Mouse (Mus musculus) hindbrain, embryonic 12.5 days (tissue): ENCODE measurements around the gene Klf1. TPM values are rescaled to one million over a fixed set of nuclear protein-coding genes. Genes with fewer than 3 reads are reported as not detected.

Experiments used
- ATAC-seq: fragments of 200-750 bp; cut with Nextera tagmentation; 2 replicates; pipeline ENCODE4 v1.8.0; 2017; ENCODE audit warnings: moderate TSS enrichment; ENCODE audit not compliant: low FRiP score
- H3K27ac ChIP-seq: fragments of 300-500 bp; sonication (generic); 2 replicates; pipeline ENCODE4 v1.5.1; 2016; ENCODE audit warnings: mild to moderate bottlenecking
- H3K27me3 ChIP-seq: fragments of 300-500 bp; sonication (generic); 2 replicates; pipeline ENCODE4 v1.6.1; 2016; ENCODE audit warnings: mild to moderate bottlenecking
- H3K36me3 ChIP-seq: fragments of 300-500 bp; sonication (generic); 2 replicates; pipeline ENCODE4 v1.6.1; 2016; ENCODE audit warnings: mild to moderate bottlenecking
- H3K4me1 ChIP-seq: fragments of 300-500 bp; sonication (generic); 2 replicates; pipeline ENCODE4 v1.6.1; 2016
- H3K4me2 ChIP-seq: fragments of 300-500 bp; sonication (generic); replicated peaks from 2 replicates; pipeline ENCODE4 v1.6.1; 2016; ENCODE audit warnings: mild to moderate bottlenecking
- H3K4me3 ChIP-seq: fragments of 300-500 bp; sonication (generic); 2 replicates; pipeline ENCODE4 v1.5.1; 2016; ENCODE audit warnings: mild to moderate bottlenecking
- H3K9ac ChIP-seq: fragments of 300-500 bp; sonication (generic); 2 replicates; pipeline ENCODE4 v1.6.1; 2016; ENCODE audit warnings: mild to moderate bottlenecking, moderate library complexity
- H3K9me3 ChIP-seq: fragments of 300-500 bp; sonication (generic); replicated peaks from 2 replicates; pipeline ENCODE4 v1.6.1; 2016; ENCODE audit warnings: mild to moderate bottlenecking
- WGBS: fragments of 180-500 bp; shearing (Covaris S2); methylation state at CpG from one replicate; pipeline ENCODE4 v1.1.7; 2016; 5-methylcytosine and 5-hydroxymethylcytosine counted together
- microRNA-seq: library from miRNA; unstranded; fragments of <30 nt; microRNA quantifications from one replicate; pipeline ENCODE4, GENCODE M21; 2017
- polyA plus RNA-seq: library from polyadenylated mRNA; unstranded; fragments of >200 nt; fragmentation: Nextera tagmentation; extraction: Ambion mirVana; gene quantifications from 2 replicates; pipeline ENCODE4 v1.2.1, GENCODE M21; 2016

The Klf1 gene
- polyA plus RNA-seq, 1 experiment from 2014 or later = 4.2 TPM

DNA sequence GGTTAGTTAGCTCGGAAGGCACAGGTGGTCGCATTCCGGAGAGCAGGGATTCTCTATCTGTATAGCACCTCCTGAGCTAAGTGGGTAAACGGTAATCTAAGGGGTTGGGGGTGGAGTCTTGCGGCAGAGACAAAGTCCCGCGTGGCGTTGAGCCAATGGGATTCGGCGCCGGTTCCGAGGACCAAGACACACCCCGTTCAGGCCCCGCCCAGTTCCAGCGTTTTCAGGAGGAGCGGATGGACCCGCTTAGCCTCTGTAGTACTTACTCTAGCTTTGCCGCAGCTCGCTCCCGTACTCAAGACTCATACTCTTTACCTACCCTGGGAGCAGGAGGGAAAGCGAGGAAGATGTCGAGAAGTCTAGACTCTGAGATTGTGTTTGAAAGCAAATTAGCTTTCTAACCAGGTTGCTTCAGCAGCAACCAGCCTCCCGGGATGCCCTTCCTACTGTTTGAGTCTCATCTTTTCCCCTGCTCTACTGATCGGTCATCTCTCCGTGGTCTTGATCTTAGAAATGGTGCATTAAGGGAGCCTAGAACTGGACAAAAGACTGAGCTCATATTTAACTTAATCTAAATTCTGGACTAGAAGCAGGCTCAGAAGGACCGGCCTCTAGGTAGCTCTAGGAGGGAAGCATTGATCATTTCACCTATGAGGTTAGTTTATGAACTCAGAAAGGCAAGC lies 42.9 kb downstream of the Klf1 start:
- no peaks in the 10 kb centered on the region for H3K9me3 ChIP-seq
- peaks cover 27% of the 10 kb centered on the region for H3K4me1 ChIP-seq
- H3K36me3 ChIP-seq = no peaks in the 10 kb centered on the region
- no peak overlapping the region for H3K27ac ChIP-seq
- 4% methylated on average over 26 of the region's 26 CpGs for WGBS
- ATAC-seq = peak; percentile 45; the same call in 1 of the 2 replicates
- peak overlapping the region; percentile 67 for H3K4me2 ChIP-seq
- peaks cover 73% of the 10 kb centered on the region for H3K27me3 ChIP-seq
- H3K9ac ChIP-seq = no peak overlapping the region
- H3K4me3 ChIP-seq = peak overlapping the region; percentile 51

DNA sequence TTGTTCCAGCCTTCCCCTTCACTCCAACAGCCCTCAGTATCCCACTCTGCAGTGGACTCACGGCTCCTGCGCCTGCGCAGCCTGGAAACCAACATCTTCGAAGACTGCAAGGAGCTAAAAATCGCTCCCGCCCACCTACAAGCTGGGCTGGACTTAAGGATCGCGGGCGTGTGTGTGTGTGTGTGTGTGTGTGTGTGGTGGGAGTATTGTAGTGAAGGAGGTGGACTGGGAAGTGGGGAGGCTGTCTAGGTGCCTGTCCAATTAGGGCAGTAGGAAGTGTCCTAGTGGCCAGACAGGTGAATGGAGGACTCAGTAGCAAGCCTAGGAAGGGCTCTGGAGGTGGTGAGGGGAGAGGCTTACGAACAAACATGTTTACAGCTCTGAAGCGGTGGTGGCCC lies 43.5 kb downstream of the Klf1 start:
- Histone ChIP-seq H3K27me3 (peaks cover 78% of the 10 kb centered on the region), H3K36me3 (no peaks in the 10 kb centered on the region), H3K4me3 (peak overlapping the region; percentile 51), H3K9me3 (no peaks in the 10 kb centered on the region), H3K4me2 (peak overlapping the region; percentile 67), H3K27ac (peak overlapping the region; percentile 37; the same call in 1 of the 2 replicates), H3K9ac (peak overlapping the region; percentile 64; the same call in 1 of the 2 replicates), H3K4me1 (peaks cover 27% of the 10 kb centered on the region)
- 5% methylated on average over 11 of the region's 11 CpGs for WGBS
- peak; percentile 49 for ATAC-seq

DNA sequence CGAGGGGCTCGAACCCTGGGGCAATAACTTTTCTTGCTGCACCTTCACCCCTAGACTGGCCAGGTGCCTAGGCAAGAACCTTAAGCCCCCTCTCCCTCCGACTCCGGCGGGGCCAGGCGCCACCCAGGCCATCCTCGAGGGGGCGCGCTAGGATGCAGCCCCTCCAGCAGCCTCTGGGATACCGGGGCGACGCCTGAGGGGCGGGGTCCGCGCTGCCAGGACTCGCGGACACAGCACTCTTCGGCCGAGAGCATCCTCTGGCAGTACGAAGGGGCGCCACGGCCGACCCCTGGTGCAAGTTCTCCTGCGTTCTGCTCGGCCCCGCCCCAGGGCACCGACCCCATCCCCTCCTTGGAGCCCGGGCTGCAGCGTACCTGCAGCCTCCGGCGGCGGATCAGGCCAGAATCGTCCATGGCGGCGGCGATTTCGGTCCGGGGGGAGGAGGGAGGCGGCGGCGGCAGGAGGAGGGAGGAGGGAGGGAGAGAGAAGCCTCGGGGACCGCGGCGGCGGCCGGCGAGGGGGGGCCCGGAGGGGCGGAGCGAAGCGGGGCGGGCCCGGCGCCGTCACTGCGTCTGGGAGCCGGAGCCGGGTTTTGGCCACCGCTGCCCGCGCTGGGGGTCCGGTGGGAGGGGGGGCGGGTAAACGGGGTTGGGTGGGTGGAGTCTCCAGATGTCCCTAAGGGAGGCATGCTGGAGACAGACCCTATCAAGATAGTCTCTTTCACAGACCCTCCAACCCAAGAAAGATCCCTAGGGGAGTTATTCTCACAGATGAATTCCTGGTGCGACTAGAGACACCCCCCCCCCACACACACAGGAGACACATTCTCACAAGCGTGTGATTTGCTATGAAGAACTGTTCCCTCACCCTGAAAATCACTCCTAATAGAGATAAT lies 44.2 kb downstream of the Klf1 start:
- Histone ChIP-seq H3K4me1 (peaks cover 27% of the 10 kb centered on the region), H3K9ac (peak overlapping the region; percentile 64), H3K9me3 (no peaks in the 10 kb centered on the region), H3K27me3 (peaks cover 78% of the 10 kb centered on the region), H3K4me2 (peak overlapping the region; percentile 67), H3K36me3 (no peaks in the 10 kb centered on the region), H3K4me3 (peak overlapping the region; percentile 51), H3K27ac (peak overlapping the region; percentile 37; the same call in 1 of the 2 replicates)
- peak; percentile 67 for ATAC-seq
- under 1% methylated on average over 49 of the region's 67 CpGs for WGBS

DNA sequence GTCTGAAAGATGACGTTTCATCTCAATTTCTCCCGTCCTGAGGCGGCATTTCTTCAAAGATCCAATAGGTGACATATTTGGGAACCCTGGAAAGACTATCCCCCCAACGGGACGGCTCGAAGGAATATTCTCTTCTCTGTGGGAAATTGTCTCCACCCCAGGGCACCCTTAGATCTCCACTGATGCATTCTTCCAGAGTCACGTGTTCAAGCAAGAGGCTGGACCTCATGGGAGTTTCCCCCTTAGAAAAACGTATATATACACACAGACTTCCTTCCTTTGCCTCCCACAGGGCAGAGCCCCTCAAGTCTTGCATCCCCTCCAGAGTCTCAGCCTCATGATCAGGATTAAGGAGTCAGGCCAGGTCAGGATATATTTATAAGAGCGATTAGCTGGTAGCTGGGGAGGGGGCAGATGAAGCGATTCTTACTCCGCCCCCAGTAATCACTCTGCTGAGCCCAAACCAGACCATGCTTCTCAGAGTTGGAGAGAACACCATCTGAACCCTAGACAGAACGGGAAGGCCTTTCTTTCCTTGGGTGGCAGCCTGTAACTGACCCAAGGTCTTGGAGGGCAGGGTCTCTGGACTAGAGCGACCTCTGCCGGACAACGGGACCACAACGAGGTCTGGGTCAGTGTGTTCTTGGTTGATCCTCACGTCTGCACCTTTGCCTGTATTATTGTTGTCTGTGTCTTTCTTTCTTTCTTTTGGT lies 45.0 kb downstream of the Klf1 start, which contains the start of gene Rtbdn:
Gene Rtbdn (plus strand): TSS at position 464 of the 713 bp plus-strand sequence.
- H3K27ac ChIP-seq = peak within 1 kb of the TSS; percentile 37; the same call in 1 of the 2 replicates

DNA sequence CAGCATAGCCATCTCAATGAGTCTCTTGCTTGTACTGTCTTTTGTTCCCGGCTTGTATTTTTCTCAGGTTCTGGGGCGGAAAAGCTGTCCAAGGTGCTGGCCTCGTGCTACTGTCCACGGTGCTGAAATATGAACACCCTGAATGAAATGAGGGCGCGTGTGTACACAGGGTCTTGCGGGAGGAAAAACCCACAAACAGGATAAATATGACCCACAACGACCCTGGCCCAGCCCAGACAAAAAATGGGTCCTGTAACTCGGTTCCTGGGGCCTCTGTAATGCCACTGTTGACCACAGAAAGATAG lies 45.5 kb downstream of the Klf1 start:
- 11% methylated on average over 9 of the region's 9 CpGs for WGBS
- Histone ChIP-seq H3K4me2 (no peak overlapping the region), H3K27ac (no peak overlapping the region), H3K4me1 (peaks cover 27% of the 10 kb centered on the region), H3K27me3 (peaks cover 86% of the 10 kb centered on the region), H3K4me3 (no peak overlapping the region), H3K36me3 (no peaks in the 10 kb centered on the region), H3K9ac (no peak overlapping the region), H3K9me3 (no peaks in the 10 kb centered on the region)
- ATAC-seq = no peak

More for the DNA sequence above, 45.0 kb downstream of the Klf1 start, which contains the start of gene Rtbdn:
- H3K4me1 ChIP-seq = peaks cover 27% of the 10 kb centered on the region
- 5% methylated on average over 17 of the region's 17 CpGs for WGBS
- H3K4me3 ChIP-seq = peak within 1 kb of the TSS; percentile 51
- peaks cover 81% of the 10 kb centered on the region for H3K27me3 ChIP-seq
- no peaks in the 10 kb centered on the region for H3K36me3 ChIP-seq
- peak within 1 kb of the TSS; percentile 64 for H3K9ac ChIP-seq
- peak within 1 kb of the TSS; percentile 67 for H3K4me2 ChIP-seq
- ATAC-seq = 0 out of 2 replicates have a peak, but pooled peaks have one; percentile 9
- H3K9me3 ChIP-seq = no peaks in the 10 kb centered on the region

DNA sequence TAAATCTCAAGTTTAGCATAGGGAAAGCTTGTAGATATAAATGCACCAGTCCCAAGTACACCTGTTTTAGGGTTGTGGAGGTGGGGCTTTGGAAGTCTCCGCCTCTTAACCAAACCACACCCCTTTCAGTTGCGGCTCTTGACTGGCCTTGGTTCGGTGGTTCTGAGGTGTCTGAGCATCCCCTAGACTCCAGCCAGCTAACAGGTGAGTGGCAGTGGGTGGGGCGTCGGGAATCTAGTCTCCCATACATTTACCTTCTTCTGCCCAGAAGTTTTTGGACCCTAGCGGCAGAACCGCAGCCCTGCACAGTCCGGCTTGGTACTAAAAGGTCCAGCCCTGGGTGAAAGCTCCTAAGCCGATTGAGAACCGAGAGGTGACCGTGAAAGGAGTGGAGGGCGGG lies 48.0 kb downstream of the Klf1 start:
- Histone ChIP-seq H3K36me3 (no peaks in the 10 kb centered on the region), H3K9ac (no peak overlapping the region), H3K4me1 (peaks cover 21% of the 10 kb centered on the region), H3K27me3 (peaks cover 74% of the 10 kb centered on the region), H3K9me3 (no peaks in the 10 kb centered on the region), H3K4me3 (no peak overlapping the region), H3K27ac (no peak overlapping the region), H3K4me2 (no peak overlapping the region)
- 21% methylated on average over 12 of the region's 12 CpGs for WGBS
- ATAC-seq = no peak

DNA sequence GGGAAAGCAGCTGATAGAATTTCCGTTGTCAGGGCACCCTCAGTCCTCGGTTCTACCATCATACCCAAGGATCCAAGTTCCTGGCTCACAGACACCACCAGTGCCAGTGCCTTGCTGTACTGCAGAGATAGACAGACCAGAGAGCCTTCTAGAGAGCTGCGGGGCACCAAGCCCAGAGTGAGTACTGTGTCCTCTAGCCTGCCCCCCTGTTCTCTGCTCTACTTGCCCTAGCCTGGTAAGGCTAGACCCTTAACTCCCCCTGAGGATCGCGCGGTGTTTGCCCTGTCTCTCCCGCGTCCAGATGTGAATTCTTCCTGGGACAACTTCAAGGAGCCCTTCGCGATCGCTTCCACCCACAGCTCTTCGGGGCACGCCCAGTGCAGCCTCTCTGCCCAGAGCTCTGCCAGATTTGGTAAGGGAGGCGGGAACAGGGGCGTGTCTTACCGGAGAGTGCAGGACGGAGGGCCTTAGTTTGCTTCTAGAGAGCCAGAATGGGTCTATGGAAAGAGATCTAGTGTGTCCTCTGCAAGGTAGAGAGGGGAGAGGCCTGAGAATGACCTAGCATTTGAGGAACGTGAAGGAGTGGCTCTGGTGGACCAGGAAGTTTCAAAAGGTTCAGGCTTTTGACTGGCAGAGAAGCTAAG lies 51.0 kb downstream of the Klf1 start:
- Histone ChIP-seq H3K4me1 (no peaks in the 10 kb centered on the region), H3K4me3 (no peak overlapping the region), H3K27ac (no peak overlapping the region), H3K36me3 (0 out of 2 replicates have a peak, but pooled peaks cover 5% of the 10 kb centered on the region), H3K27me3 (peaks cover 47% of the 10 kb centered on the region), H3K9ac (no peak overlapping the region), H3K9me3 (no peaks in the 10 kb centered on the region), H3K4me2 (no peak overlapping the region)
- ATAC-seq = no peak
- 6% methylated on average over 18 of the region's 18 CpGs for WGBS

Small RNA genes within 50 kb of the gene (microRNA-seq; reads per million reads assigned to microRNA genes)
- gene Gm24197 (not detected), gene Mir7069 (1.4 reads per million)

Other genes starting within 250 kb of the Klf1 start
- 62.5 and 64.8 TPM in 2 replicates for gene Ier2, start 239.1 kb upstream of the Klf1 start, polyA plus RNA-seq
- 51.2 and 55.9 TPM in 2 replicates for gene Trmt1, start 215.6 kb upstream of the Klf1 start, polyA plus RNA-seq
- 20.9 and 21.3 TPM in 2 replicates for gene Nacc1, start 214.1 kb upstream of the Klf1 start, polyA plus RNA-seq
- 4.6 and 4.9 TPM in 2 replicates for gene Lyl1, start 200.5 kb upstream of the Klf1 start, polyA plus RNA-seq
- gene G430095P16Rik, start 178.9 kb upstream of the Klf1 start, polyA plus RNA-seq = 3.0 and 3.6 TPM in 2 replicates
- gene Nfix, start 101.6 kb upstream of the Klf1 start, polyA plus RNA-seq = 11.6 and 14.2 TPM in 2 replicates
- 6.6 and 7.1 TPM in 2 replicates for gene Dand5, start 79.1 kb upstream of the Klf1 start, polyA plus RNA-seq
- gene Gadd45gip1, start 70.4 kb upstream of the Klf1 start, polyA plus RNA-seq = 35.7 and 38.6 TPM in 2 replicates
- 88.8 and 101 TPM in 2 replicates for gene Rad23a, start 61.3 kb upstream of the Klf1 start, polyA plus RNA-seq
- 792 and 820 TPM in 2 replicates for gene Calr, start 55.0 kb upstream of the Klf1 start, polyA plus RNA-seq
- 92.2 and 98.9 TPM in 2 replicates for gene Farsa, start 44.9 kb upstream of the Klf1 start, polyA plus RNA-seq
- gene Syce2, start 29.8 kb upstream of the Klf1 start, polyA plus RNA-seq = 37.2 TPM in 2 replicates
- 32.8 and 35.0 TPM in 2 replicates for gene Gcdh, start 8.0 kb upstream of the Klf1 start, polyA plus RNA-seq
- 7.6 and 8.6 TPM in 2 replicates for gene Dnase2a, start 6.6 kb downstream of the Klf1 start, polyA plus RNA-seq
- 36.8 and 37.9 TPM in 2 replicates for gene Mast1, start 35.4 kb downstream of the Klf1 start, polyA plus RNA-seq
- 1.5 and 1.6 TPM in 2 replicates for gene Rtbdn, start 45.1 kb downstream of the Klf1 start, polyA plus RNA-seq
- not detected in 2 replicates for gene Gm49661, start 67.5 kb downstream of the Klf1 start, polyA plus RNA-seq
- 1,088 and 1,187 TPM in 2 replicates for gene Prdx2, start 67.7 kb downstream of the Klf1 start, polyA plus RNA-seq
- gene Rnaseh2a, start 67.8 kb downstream of the Klf1 start, polyA plus RNA-seq = 77.4 and 77.9 TPM in 2 replicates
- gene Junb, start 76.8 kb downstream of the Klf1 start, polyA plus RNA-seq = 6.0 and 7.5 TPM in 2 replicates
- gene Hook2, start 88.7 kb downstream of the Klf1 start, polyA plus RNA-seq = 16.3 and 18.7 TPM in 2 replicates
- gene Best2, start 112.6 kb downstream of the Klf1 start, polyA plus RNA-seq = not detected in 2 replicates
- gene Asna1, start 123.4 kb downstream of the Klf1 start, polyA plus RNA-seq = 127 and 128 TPM in 2 replicates
- 162 and 174 TPM in 2 replicates for gene Trir, start 124.9 kb downstream of the Klf1 start, polyA plus RNA-seq
- 41.3 and 41.9 TPM in 2 replicates for gene Tnpo2, start 135.0 kb downstream of the Klf1 start, polyA plus RNA-seq
- 42.4 and 43.6 TPM in 2 replicates for gene Fbxw9, start 158.1 kb downstream of the Klf1 start, polyA plus RNA-seq
- 0.85 and 1.2 TPM in 2 replicates for gene Gm5741, start 166.1 kb downstream of the Klf1 start, polyA plus RNA-seq
- gene Dhps, start 169.8 kb downstream of the Klf1 start, polyA plus RNA-seq = 69.2 and 76.9 TPM in 2 replicates
- 93.6 and 108 TPM in 2 replicates for gene Wdr83os, start 178.8 kb downstream of the Klf1 start, polyA plus RNA-seq
- 46.0 and 48.4 TPM in 2 replicates for gene Wdr83, start 179.4 kb downstream of the Klf1 start, polyA plus RNA-seq
- gene Man2b1, start 181.3 kb downstream of the Klf1 start, polyA plus RNA-seq = 19.7 and 22.4 TPM in 2 replicates
- 1.7 and 2.7 TPM in 2 replicates for gene Zfp791, start 221.2 kb downstream of the Klf1 start, polyA plus RNA-seq
- 0.09 TPM in 1 of 2 replicates, not detected in the other for gene Cks1brt, start 250.0 kb downstream of the Klf1 start, polyA plus RNA-seq